Mouse (Mus musculus) forebrain, embryonic 12.5 days (tissue): ENCODE measurements at regions not wholly inside any gene's neighbourhood (a gene's known extent, or its start where the extent isn't known, plus 50 kb on each side); places are given as distances from the start of the nearest gene placed in this dataset.

ENCODE experiments used
- ATAC-seq: fragments of 200-750 bp; cut with Nextera tagmentation; 2 replicates; pipeline ENCODE4 v1.8.0; 2017; ENCODE audit warnings: moderate TSS enrichment; ENCODE audit not compliant: low FRiP score
- H3K27ac ChIP-seq: fragments of 300-500 bp; sonication (generic); 2 replicates; pipeline ENCODE4 v1.5.1; 2016; ENCODE audit warnings: mild to moderate bottlenecking
- H3K27me3 ChIP-seq: fragments of 300-500 bp; sonication (generic); 2 replicates; pipeline ENCODE4 v1.6.1; 2016; ENCODE audit warnings: mild to moderate bottlenecking
- H3K36me3 ChIP-seq: fragments of 300-500 bp; sonication (generic); replicated peaks from 2 replicates; pipeline ENCODE4 v1.6.1; 2016; ENCODE audit warnings: mild to moderate bottlenecking
- H3K4me1 ChIP-seq: fragments of 300-500 bp; sonication (generic); 2 replicates; pipeline ENCODE4 v1.6.1; 2016
- H3K4me2 ChIP-seq: fragments of 300-500 bp; sonication (generic); 2 replicates; pipeline ENCODE4 v1.6.1; 2016; ENCODE audit warnings: mild to moderate bottlenecking, moderate library complexity
- H3K4me3 ChIP-seq: fragments of 300-500 bp; sonication (generic); replicated peaks from 2 replicates; pipeline ENCODE4 v1.5.1; 2016; ENCODE audit warnings: mild to moderate bottlenecking
- H3K9ac ChIP-seq: fragments of 300-500 bp; sonication (generic); 2 replicates; pipeline ENCODE4 v1.6.1; 2016; ENCODE audit warnings: mild to moderate bottlenecking
- H3K9me3 ChIP-seq: fragments of 300-500 bp; sonication (generic); 2 replicates; pipeline ENCODE4 v1.6.1; 2016
- WGBS: fragments of 180-500 bp; shearing (Covaris S2); methylation state at CpG from one replicate; pipeline ENCODE4 v1.1.7; 2016; 5-methylcytosine and 5-hydroxymethylcytosine counted together

- WGBS: 90% methylated on average over 2 of the region's 2 CpGs
- Histone ChIP-seq H3K4me1 (no peaks in the 10 kb centered on the region), H3K4me3 (no peak overlapping the region), H3K36me3 (no peaks in the 10 kb centered on the region), H3K9ac (no peak overlapping the region), H3K27ac (no peak overlapping the region), H3K4me2 (no peak overlapping the region), H3K9me3 (no peaks in the 10 kb centered on the region), H3K27me3 (no peaks in the 10 kb centered on the region)
- ATAC-seq: no peak
These were observed 565.6 kb downstream of the Defb40 start for GRCm38 (mm10) chr8:18412470-18412869.

- Histone ChIP-seq H3K9ac (no peak overlapping the region), H3K4me3 (no peak overlapping the region), H3K4me2 (no peak overlapping the region), H3K9me3 (no peaks in the 10 kb centered on the region), H3K4me1 (no peaks in the 10 kb centered on the region), H3K27me3 (no peaks in the 10 kb centered on the region), H3K27ac (no peak overlapping the region), H3K36me3 (no peaks in the 10 kb centered on the region)
- ATAC-seq: no peak
- WGBS: 74% methylated on average over 2 of the region's 2 CpGs
These were observed 571.6 kb downstream of the Defb40 start for GRCm38 (mm10) chr8:18406446-18406845.

- 3% methylated on average over 5 of the region's 5 CpGs for WGBS
- no peaks in the 10 kb centered on the region for H3K9me3 ChIP-seq
- no peak overlapping the region for H3K9ac ChIP-seq
- no peak overlapping the region for H3K4me3 ChIP-seq
- H3K4me2 ChIP-seq: no peak overlapping the region
- H3K27me3 ChIP-seq: no peaks in the 10 kb centered on the region
- no peaks in the 10 kb centered on the region for H3K36me3 ChIP-seq
- ATAC-seq: peak; percentile 64
- no peaks in the 10 kb centered on the region for H3K4me1 ChIP-seq
- H3K27ac ChIP-seq: no peak overlapping the region
These were observed 589.7 kb downstream of the Defb40 start for GRCm38 (mm10) chr8:18388353-18388752.

GRCm38 (mm10) chr8:18381615-18382178 is 596.4 kb downstream of the Defb40 start:
- no peaks in the 10 kb centered on the region for H3K27me3 ChIP-seq
- H3K4me2 ChIP-seq: no peak overlapping the region
- no peaks in the 10 kb centered on the region for H3K36me3 ChIP-seq
- no peaks in the 10 kb centered on the region for H3K9me3 ChIP-seq
- H3K27ac ChIP-seq: no peak overlapping the region
- H3K9ac ChIP-seq: no peak overlapping the region
- 11% methylated on average over 3 of the region's 3 CpGs for WGBS
- no peak overlapping the region for H3K4me3 ChIP-seq
- ATAC-seq: no peak
- H3K4me1 ChIP-seq: peaks cover 3% of the 10 kb centered on the region; the same call in 1 of the 2 replicates

GRCm38 (mm10) chr8:18348716-18349115 is 629.3 kb downstream of the Defb40 start:
- Histone ChIP-seq H3K9ac (no peak overlapping the region), H3K4me3 (no peak overlapping the region), H3K36me3 (no peaks in the 10 kb centered on the region), H3K27me3 (no peaks in the 10 kb centered on the region), H3K4me1 (no peaks in the 10 kb centered on the region), H3K27ac (no peak overlapping the region), H3K4me2 (no peak overlapping the region), H3K9me3 (no peaks in the 10 kb centered on the region)
- WGBS: 84% methylated on average over 4 of the region's 4 CpGs
- no peak for ATAC-seq

- Histone ChIP-seq H3K27me3 (no peaks in the 10 kb centered on the region), H3K9ac (no peak overlapping the region), H3K4me1 (no peaks in the 10 kb centered on the region), H3K27ac (no peak overlapping the region), H3K36me3 (no peaks in the 10 kb centered on the region), H3K4me3 (no peak overlapping the region), H3K4me2 (no peak overlapping the region), H3K9me3 (no peaks in the 10 kb centered on the region)
- WGBS: 67% methylated on average over 4 of the region's 4 CpGs
- no peak for ATAC-seq
These were observed 631.8 kb downstream of the Defb40 start for GRCm38 (mm10) chr8:18346248-18346647.

GRCm38 (mm10) chr8:18345322-18345721 is 632.7 kb downstream of the Defb40 start:
- Histone ChIP-seq H3K27me3 (no peaks in the 10 kb centered on the region), H3K4me3 (no peak overlapping the region), H3K9ac (no peak overlapping the region), H3K9me3 (no peaks in the 10 kb centered on the region), H3K36me3 (no peaks in the 10 kb centered on the region), H3K27ac (no peak overlapping the region), H3K4me2 (no peak overlapping the region), H3K4me1 (no peaks in the 10 kb centered on the region)
- WGBS: 27% methylated on average over 6 of the region's 6 CpGs
- ATAC-seq: peak; percentile 87

- Histone ChIP-seq H3K4me2 (no peak overlapping the region), H3K36me3 (no peaks in the 10 kb centered on the region), H3K9ac (no peak overlapping the region), H3K27me3 (no peaks in the 10 kb centered on the region), H3K27ac (no peak overlapping the region), H3K9me3 (no peaks in the 10 kb centered on the region), H3K4me1 (no peaks in the 10 kb centered on the region), H3K4me3 (no peak overlapping the region)
- 79% methylated on average over 5 of the region's 5 CpGs for WGBS
- peak; percentile 47; the same call in 1 of the 2 replicates for ATAC-seq
These were observed 633.2 kb downstream of the Defb40 start for GRCm38 (mm10) chr8:18344838-18345237.

GRCm38 (mm10) chr8:18335576-18335975 is 642.5 kb downstream of the Defb40 start:
- Histone ChIP-seq H3K27me3 (no peaks in the 10 kb centered on the region), H3K4me3 (no peak overlapping the region), H3K36me3 (no peaks in the 10 kb centered on the region), H3K9ac (no peak overlapping the region), H3K4me1 (no peaks in the 10 kb centered on the region), H3K27ac (no peak overlapping the region), H3K4me2 (no peak overlapping the region), H3K9me3 (no peaks in the 10 kb centered on the region)
- ATAC-seq: no peak
- 92% methylated on average over 1 of the region's 1 CpGs for WGBS

GRCm38 (mm10) chr8:18328521-18328920 is 649.5 kb downstream of the Defb40 start:
- 93% methylated on average over 2 of the region's 2 CpGs for WGBS
- Histone ChIP-seq H3K4me1 (no peaks in the 10 kb centered on the region), H3K27ac (no peak overlapping the region), H3K4me3 (no peak overlapping the region), H3K9ac (no peak overlapping the region), H3K27me3 (no peaks in the 10 kb centered on the region), H3K9me3 (no peaks in the 10 kb centered on the region), H3K36me3 (no peaks in the 10 kb centered on the region), H3K4me2 (no peak overlapping the region)
- no peak for ATAC-seq

GRCm38 (mm10) chr8:18316488-18316887 is 661.6 kb downstream of the Defb40 start:
- WGBS: 76% methylated on average over 2 of the region's 2 CpGs
- Histone ChIP-seq H3K4me2 (no peak overlapping the region), H3K36me3 (no peaks in the 10 kb centered on the region), H3K9ac (no peak overlapping the region), H3K9me3 (no peaks in the 10 kb centered on the region), H3K27ac (no peak overlapping the region), H3K4me1 (no peaks in the 10 kb centered on the region), H3K4me3 (no peak overlapping the region), H3K27me3 (no peaks in the 10 kb centered on the region)
- 0 out of 2 replicates have a peak, but pooled peaks have one; percentile 36 for ATAC-seq

- ATAC-seq: no peak
- no peaks in the 10 kb centered on the region for H3K9me3 ChIP-seq
- H3K4me2 ChIP-seq: no peak overlapping the region
- H3K4me3 ChIP-seq: no peak overlapping the region
- H3K36me3 ChIP-seq: no peaks in the 10 kb centered on the region
- H3K27me3 ChIP-seq: no peaks in the 10 kb centered on the region
- WGBS: 85% methylated on average over 5 of the region's 5 CpGs
- H3K27ac ChIP-seq: no peak overlapping the region
- H3K4me1 ChIP-seq: no peaks in the 10 kb centered on the region
- H3K9ac ChIP-seq: no peak overlapping the region
These were observed 666.5 kb downstream of the Defb40 start for GRCm38 (mm10) chr8:18311597-18311996.

- peak; percentile 57; the same call in 1 of the 2 replicates for ATAC-seq
- H3K4me2 ChIP-seq: no peak overlapping the region
- no peaks in the 10 kb centered on the region for H3K9me3 ChIP-seq
- H3K4me3 ChIP-seq: no peak overlapping the region
- WGBS: 72% methylated on average over 1 of the region's 1 CpGs
- no peaks in the 10 kb centered on the region for H3K4me1 ChIP-seq
- H3K27me3 ChIP-seq: no peaks in the 10 kb centered on the region
- no peak overlapping the region for H3K9ac ChIP-seq
- H3K36me3 ChIP-seq: no peaks in the 10 kb centered on the region
- no peak overlapping the region for H3K27ac ChIP-seq
These were observed 667.1 kb downstream of the Defb40 start for GRCm38 (mm10) chr8:18310927-18311326.
